Mouse (Mus musculus) gastrocnemius, adult 18-20 months (tissue): ENCODE data around the gene Grk5. TPM values are rescaled to one million over a fixed set of nuclear protein-coding genes. Genes with fewer than 3 reads are reported as not detected.
"Not testable (repeated sequence)": the region's sequence is repeated elsewhere in the genome, so short reads cannot be mapped to it uniquely, and the experiment has no call there.

Experiments used
- DNase-seq: peaks from one replicate; pipeline ENCODE4 v3.0.0; 2021; ENCODE audit warnings: low spot score
- total RNA-seq, 2 experiments: library from RNA; stranded (reverse); gene quantifications; 2 replicates each; pipeline ENCODE4 v1.2.3; 2021

Gene Grk5
- total RNA-seq, 2 experiments from 2014 or later, result 2.0 to 5.9 TPM

GRCm38 (mm10) chr19:60910304-60910703 is 20.8 kb downstream of the Grk5 start:
- no peak for DNase-seq

- no peak for DNase-seq
These were observed 22.1 kb downstream of the Grk5 start for GRCm38 (mm10) chr19:60911653-60912052.

- no peak for DNase-seq
These were observed 25.7 kb downstream of the Grk5 start for GRCm38 (mm10) chr19:60915236-60915635.

- DNase-seq, result no peak
These were observed 26.3 kb downstream of the Grk5 start for GRCm38 (mm10) chr19:60915862-60916261.

- no peak for DNase-seq
These were observed 27.5 kb downstream of the Grk5 start for GRCm38 (mm10) chr19:60916869-60917570.

- DNase-seq, result not testable (repeated sequence)
These were observed 35.0 kb downstream of the Grk5 start for GRCm38 (mm10) chr19:60924534-60924933.

- DNase-seq, result no peak
These were observed 45.5 kb downstream of the Grk5 start for GRCm38 (mm10) chr19:60935001-60935400.

GRCm38 (mm10) chr19:60939954-60940379 is 50.4 kb downstream of the Grk5 start:
- DNase-seq, result peak; percentile 71

GRCm38 (mm10) chr19:60940866-60941265 is 51.3 kb downstream of the Grk5 start:
- no peak for DNase-seq

- peak; percentile 68 for DNase-seq
These were observed 56.3 kb downstream of the Grk5 start for GRCm38 (mm10) chr19:60945801-60946311.

- peak; percentile 53 for DNase-seq
These were observed 57.1 kb downstream of the Grk5 start for GRCm38 (mm10) chr19:60946656-60947055.

- no peak for DNase-seq
These were observed 59.4 kb downstream of the Grk5 start for GRCm38 (mm10) chr19:60948996-60949395.

GRCm38 (mm10) chr19:60950056-60950869 is 60.7 kb downstream of the Grk5 start:
- DNase-seq, result no peak

GRCm38 (mm10) chr19:60955131-60955530 is 65.6 kb downstream of the Grk5 start:
- DNase-seq, result no peak

- no peak for DNase-seq
These were observed 66.2 kb downstream of the Grk5 start for GRCm38 (mm10) chr19:60955712-60956111.

- no peak for DNase-seq
These were observed 66.7 kb downstream of the Grk5 start for GRCm38 (mm10) chr19:60956198-60956750.

GRCm38 (mm10) chr19:60959706-60960230 is 70.2 kb downstream of the Grk5 start:
- DNase-seq, result no peak

- no peak for DNase-seq
These were observed 73.0 kb downstream of the Grk5 start for GRCm38 (mm10) chr19:60962358-60963061.

- no peak for DNase-seq
These were observed 78.4 kb downstream of the Grk5 start for GRCm38 (mm10) chr19:60967909-60968308.

GRCm38 (mm10) chr19:60970406-60970805 is 80.9 kb downstream of the Grk5 start:
- no peak for DNase-seq

- no peak for DNase-seq
These were observed 82.0 kb downstream of the Grk5 start for GRCm38 (mm10) chr19:60971598-60971997.
